Mouse (Mus musculus) heart, adult 18-20 months (tissue): ENCODE measurements around the gene Tlr12. TPM values are rescaled to one million over a fixed set of nuclear protein-coding genes. Genes with fewer than 3 reads are reported as not detected.

ENCODE experiments used
- DNase-seq, 2 experiments: peaks; one replicate each; pipeline ENCODE4 v3.0.0; 2021 to 2022; ENCODE audit warnings: mixed read lengths in 1 of 2
- long read RNA-seq, 2 experiments: library from polyadenylated mRNA; stranded (forward); transcript quantifications; one replicate each; pipeline ENCODE4 v2.0.0; 2021
- total RNA-seq, 2 experiments: library from RNA; stranded (reverse); gene quantifications; 2 replicates each; pipeline ENCODE4 v1.2.3; 2021

The Tlr12 gene
- total RNA-seq: under 1 TPM; 0.18 to 0.50 TPM
- long read RNA-seq, experiment 1: 0 reads
- long read RNA-seq, experiment 2: 0 reads

DNA sequence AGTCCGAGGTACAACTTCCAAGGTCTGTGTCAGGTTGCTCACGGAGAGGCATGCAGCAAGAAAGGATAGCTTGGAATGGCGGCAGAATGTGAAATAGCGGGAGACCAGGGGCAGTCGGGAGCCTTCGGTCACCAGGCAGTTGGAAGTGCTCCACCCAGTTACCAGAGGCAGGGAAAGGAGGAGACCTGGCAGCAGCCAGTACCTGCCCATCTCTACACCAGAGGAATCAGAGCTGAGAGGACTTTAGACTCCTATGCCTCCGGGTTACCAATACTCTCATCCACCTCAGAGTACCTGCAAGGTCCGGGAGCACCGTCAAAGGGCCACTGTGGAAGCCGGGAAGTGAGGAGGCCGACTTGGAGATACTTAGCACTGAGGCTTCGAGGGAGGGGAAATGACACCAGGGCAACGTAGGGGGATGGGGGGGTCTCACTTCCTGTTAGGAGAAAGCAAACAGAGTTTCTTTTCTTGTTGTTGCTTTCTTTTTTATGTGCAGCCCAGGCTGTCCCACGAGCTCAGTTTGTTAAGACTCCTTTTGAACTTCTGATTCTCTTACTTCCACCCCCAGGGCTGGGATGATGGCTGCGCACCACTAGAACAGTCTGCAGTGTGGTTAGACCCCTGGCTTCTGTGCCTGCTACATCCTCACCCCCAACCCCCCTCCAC, at the start of gene Tlr12:
Gene Tlr12 (minus strand): TSS at position 374 of the 666 bp plus-strand sequence.
- no peak for DNase-seq

DNA sequence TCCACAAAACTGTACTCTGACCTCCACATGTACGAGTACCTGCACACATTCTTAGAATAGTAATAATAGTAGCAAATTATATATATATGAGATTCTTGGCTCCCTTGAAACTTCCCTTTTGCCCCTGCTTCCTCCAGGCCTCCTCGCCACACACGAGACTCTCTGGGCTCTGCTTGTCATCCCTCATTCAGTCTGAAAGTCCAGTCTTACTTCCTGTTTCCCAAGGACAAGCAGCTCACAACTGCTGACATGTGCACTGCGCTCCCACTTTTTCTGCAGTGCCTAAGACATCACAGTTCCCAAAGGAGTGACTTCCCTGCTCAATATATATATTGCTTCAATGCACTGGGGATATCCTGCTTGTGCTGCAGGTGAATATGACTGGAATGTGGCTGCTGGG, 48.8 kb upstream of the Tlr12 start:
- DNase-seq: peak in 1 of 2 experiments; percentile 33

DNA sequence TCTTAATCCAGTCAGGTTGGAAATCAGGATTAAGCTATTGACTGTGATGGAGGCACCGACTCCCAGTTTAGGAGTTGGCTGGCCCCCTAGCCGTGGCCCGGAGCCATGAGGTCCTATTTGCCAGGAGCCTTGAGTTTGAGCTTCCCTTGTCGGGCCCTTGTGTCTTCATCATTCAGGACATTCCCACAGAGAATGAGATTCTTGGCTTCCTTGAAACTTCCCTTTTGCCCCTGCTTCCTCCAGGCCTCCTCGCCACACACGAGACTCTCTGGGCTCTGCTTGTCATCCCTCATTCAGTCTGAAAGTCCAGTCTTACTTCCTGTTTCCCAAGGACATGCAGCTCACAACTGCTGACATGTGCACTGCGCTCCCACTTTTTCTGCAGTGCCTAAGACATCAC, 47.9 kb upstream of the Tlr12 start:
- peak; percentile 22 to 45 for DNase-seq

DNA sequence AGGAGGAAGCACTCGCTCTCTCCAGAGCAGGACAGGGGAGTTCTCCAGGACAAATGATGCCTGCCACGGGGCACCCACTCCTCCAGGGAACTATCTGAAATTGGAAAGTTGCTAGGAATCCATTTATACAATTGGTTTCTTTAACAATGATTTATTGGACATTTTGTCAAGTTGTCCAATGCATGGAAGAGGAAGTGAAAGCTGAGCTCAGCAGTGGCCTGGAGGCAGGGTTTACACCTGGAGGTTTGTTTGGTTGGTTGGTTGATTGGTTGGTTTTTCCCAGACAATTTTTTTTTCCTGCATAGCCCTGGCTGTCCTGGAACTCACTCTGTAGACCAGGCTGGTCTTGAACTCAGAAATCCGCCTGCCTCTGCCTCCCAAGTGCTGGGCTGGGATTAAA, 45.6 kb upstream of the Tlr12 start:
- DNase-seq: no peak

DNA sequence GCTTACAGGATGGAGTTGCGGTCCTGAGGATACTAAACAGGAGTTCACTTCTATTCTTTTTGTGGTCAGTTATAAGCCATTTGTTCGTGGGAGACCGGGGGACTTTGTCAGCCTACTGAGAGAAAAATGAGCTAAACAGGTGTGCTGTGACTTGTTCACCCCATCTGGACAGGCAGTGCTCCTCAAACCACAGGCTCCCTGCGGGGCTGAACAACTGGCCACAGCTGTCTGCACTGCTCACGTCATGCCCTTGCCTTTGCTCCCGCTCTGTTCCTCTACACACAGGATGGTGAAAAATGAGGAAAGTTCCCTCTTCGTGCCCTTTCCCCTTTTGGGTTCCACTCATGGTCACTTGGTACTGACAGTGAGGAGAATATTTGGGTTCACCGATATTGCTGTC, 42.6 kb upstream of the Tlr12 start:
- no peak for DNase-seq

DNA sequence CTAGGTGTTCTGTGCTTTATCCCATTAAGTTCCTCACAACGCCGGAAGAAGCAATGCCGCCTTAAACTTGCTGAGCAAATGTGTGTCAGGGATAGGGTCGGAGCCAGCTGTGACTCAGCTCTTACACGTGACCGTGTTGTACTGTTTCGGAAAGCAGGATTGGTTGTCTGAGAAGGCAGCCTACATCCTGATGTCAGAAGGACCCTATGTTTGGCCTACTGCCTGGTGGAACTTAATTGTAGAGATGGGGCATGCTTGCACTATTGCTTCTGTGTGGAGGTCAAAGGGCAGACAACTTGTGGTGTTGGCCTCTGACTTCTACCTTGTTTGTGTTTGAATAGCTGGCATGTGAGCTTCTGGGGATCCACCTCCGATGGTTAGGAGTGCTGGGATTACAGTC, 41.8 kb upstream of the Tlr12 start:
- DNase-seq: peak in 1 of 2 experiments; percentile 29

DNA sequence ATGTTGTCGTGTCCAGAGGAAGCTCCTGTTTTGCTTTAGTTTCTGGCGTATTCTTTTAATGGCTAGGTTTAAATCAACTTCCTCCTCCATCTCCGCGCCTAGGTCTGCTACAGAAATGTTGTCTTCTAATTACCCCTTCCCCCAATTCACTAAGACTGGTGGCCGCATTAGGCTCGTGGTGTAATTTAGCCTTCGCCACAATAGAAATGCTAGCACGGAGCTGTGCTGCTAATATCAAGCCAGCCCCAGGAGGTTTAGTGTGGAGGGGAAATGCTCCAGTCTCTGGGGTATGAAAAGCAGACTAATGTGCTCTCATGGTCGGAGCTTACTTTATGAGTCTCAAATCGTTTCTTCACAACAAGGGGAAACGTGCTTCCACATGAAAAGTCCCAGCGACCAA, 37.0 kb upstream of the Tlr12 start:
- DNase-seq: no peak

DNA sequence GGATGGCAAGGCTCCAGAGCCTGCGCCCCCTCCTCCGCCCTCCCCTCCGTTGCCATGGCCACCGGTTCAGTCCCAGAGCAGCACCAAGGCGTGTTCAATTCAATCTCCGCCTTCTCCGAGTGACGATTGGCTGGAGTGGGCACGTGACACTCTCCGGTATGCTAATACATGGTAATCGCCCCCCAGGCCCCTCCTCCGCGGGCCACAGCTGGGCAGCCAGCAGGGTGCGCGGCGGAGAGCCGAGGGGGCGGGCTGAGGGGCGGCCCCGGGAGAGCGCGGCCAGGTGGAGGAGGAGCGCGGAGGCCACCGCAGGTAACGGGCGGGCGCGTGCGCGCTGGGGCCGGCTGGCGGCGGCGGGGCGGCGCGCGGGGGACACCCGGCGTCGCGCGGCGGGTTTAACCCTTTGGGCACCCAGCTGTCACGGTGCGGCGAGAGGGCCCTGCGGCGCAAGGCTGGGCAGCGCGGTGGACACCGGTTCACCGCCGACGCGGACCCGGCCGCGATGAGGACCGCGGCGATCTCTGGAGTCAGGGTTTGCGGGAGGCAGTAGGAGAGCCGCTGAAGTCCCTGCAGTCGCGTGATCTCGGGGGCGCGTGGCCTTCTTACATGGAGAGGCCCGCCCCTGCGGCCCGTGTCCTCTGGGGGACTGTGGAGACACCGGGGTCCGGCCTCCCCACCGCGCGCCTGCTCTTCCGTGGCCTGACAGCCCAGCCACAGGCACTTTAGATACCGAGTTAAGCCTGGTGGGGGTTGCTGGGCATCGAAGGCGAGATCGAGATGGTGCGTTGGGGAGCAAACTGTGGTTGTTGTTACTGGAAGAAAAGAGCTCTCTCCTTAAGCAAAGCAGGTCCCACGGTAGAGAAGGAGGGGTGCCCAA, 36.3 kb upstream of the Tlr12 start, which contains the start of gene Phc2:
Gene Phc2 (plus strand): TSS at position 198 of the 877 bp plus-strand sequence.
- DNase-seq: peak; percentile 87 to 92

DNA sequence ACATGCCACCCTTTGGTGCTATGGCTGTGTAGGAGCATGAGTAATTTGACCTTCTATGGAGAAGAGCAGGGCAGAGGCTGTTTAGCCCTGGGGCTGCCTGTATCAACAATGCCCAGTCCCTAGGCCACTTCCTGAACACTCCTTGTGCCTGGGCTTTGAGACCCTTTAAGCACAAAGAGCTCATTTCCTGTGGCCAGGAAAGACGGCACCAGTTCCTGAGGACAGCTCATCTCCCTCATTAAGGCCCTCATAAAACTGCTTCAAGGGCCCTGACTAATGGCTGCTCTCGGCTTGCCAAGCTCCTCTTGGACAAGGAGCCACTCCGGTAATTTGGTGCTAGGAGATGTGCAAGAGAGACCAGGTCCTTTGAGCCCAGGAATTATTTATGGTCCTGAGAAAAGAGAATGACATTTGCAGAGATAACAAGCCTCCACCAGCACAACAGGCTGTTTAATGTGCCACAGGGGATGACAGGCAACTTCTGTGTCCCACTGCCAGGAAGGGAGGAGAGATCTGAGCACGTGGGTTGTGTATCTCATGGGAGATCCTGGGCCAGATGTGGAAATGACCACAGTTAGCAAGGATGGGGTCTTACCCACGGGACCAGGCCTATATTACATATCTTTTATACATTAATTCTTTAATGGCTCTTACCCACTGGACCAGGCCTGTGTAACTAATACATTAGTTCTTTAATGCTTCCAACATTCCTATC, 34.3 kb upstream of the Tlr12 start:
- no peak for DNase-seq

DNA sequence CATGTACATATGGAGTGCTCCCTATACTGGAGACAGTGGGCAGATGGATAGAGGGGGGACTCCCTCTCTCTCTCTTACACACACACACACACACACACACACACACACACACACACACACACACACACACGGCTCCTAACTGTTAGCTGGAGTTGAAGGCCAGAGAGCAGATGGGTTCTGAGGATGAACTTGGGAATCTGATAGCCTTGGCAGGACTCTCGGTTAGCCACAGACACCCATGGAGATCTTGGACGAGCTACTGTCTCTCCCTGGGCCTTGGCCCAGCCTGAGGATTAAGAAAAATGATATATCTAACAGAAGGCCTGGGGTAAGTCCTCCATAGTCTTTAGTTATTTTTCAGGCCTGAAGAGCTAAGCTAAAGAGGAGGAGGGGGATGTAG, 33.1 kb upstream of the Tlr12 start:
- DNase-seq: no peak

DNA sequence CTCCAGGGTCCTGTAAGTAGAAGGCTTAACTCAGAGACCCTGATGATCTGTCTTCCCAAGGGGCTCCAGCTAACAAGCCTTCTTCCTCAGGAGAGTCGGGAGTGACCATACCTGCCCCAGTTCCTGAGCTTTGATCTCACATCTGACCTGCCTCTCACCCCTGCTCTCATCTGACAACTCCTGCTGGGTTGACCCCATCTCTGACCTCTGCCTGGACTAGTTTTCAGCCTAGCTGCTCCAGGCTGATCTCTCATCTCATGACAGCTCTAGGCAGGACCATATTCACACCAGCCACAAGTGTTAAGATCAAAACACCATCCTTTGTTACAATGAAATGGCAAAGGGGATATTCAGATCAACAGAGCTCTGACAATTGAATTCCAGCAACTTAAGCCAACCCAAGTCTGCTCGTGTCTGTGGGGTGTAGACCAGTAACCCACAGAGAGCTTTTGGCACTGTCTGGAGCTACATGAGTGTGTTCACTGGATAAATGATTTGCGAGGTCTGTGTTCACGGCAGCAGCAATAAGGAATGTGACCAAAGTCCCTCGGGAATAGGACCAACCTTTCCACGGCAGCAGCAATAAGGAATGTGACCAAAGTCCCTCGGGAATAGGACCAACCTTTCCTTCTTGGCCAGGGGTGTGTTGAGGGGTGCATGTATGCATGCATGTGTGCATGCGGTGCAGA, 30.3 kb upstream of the Tlr12 start:
- no peak for DNase-seq

DNA sequence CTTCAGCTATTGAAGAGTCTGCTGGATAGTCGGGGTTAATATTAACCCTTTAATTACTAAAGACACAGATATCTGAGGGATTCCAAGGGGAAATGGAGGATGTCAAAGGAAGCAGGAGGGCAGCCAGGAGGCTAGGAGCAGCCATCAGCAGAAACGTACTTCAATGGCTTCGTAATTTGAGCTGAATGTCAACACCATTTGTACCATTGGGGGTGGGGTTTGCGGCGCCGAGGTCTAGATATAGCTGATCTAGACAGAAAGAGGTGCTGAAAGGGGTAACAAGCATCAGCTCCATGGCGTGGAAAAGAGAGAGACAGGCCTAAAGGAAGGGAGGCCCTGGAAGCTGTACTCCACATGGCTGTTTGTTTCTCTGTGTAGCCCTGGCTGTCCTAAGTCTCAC, 28.3 kb upstream of the Tlr12 start:
- DNase-seq: no peak

DNA sequence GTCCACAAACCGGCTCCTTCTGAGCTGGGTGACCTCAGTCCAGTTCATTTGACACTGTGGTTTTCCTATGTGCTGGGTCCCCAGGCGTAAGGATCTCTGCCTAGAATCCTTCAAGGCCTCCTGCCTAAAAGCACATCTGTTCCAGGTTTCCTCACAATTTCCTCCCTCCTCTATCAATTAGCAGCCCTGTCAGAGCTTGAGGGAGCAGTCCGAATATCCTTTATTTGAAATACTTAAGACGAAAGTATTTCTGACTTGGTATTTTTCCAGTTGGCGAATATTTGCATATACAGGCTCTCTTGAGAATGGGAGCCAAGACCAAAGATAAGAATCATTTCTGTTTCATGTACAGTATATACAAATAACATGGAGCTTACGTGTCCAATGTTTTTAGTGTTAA, 27.5 kb upstream of the Tlr12 start:
- DNase-seq: no peak

DNA sequence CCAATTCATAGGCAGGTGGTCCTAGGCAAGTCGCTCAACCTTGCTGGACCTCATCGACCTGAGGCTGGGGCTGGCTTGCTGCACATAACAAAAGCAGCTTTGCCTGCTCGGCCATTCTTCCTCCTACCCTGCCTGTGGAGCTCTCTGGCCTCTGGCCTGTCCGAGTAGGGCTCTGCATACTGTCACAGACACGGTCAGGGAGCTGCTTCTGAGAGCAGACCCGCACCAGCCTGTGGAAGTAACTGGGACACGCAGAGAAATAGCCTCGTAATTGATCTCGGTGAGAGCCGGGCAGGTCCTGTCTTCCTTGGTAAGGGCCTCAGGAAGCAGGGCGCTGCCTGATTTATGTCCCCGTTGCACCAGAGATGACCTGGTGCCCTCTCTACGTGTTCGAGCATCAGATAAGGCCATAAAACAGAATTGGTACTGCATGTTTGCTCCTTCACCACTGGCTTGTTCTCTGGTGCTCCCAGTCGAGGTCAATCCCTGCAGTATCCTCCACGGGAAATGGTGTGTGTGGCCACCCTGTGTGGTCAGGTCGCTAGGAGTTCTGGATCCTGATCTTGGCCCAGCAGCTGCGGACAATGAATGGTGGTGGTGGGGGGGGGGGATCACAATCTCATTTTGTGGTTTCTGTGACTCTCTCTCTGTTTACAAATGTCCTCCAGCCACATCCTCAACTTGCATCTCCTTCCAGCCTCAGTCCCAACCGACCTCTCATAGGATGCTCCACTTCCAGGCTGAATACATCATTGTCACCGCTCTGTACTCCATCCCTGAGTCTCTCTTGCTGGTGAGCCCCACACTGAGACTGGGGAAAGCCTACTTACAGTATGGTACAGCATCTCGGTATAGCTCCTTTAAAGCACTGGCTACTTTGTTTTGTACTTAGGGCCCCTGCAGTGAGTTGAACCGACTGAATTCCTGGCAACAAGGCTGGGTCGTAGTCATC, 23.6 kb upstream of the Tlr12 start:
- no peak for DNase-seq

DNA sequence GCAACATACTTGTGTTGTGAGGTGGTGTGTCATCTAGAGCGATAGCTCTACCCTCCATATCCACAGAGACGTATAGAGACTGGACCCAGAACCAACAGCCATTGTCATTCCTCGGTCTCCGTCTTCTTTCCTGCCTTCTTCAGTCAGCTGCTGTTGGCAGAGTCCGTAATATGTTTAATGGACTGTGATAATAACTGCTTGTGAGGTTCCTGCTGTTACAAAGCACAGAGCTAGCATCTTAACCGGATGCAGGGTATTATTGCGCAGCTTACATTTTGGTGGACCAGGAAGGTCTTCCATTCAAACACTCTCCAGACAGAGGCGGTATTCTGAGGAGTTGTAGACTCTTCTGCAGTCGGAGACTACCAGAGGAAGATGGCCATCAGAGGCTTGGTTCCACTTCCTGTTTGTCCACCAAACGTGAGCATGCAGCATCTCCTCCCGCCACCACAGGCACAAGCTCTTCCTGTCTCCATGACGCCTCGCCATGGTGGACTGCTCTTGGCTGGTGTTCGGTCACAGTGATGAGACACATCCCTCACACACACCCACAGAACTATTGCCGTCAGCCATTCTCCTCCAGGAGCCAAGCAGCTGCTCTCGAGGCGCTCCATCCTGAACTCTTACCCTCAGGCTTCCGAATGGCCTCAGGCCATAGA, 20.0 kb upstream of the Tlr12 start:
- DNase-seq: no peak

DNA sequence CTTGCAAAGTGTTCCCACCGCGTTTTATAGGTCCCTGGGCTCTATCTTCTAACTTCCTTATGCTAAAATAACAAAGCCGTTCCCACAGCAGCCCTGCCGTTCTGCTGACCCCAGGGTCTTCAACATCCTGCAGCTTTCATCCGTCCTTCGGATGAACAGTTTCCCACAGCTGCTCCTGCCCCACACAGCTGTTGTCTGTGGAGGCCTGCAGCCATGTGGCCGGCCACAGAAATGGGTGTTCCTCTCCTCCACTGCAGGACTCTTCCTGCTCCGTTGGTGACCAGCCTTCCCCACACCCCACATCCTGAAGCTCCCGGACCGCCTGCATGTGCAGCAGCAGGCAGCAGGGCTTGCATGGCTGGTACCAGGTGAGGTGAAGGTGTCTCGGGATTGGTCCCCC, 18.8 kb upstream of the Tlr12 start:
- no peak for DNase-seq

DNA sequence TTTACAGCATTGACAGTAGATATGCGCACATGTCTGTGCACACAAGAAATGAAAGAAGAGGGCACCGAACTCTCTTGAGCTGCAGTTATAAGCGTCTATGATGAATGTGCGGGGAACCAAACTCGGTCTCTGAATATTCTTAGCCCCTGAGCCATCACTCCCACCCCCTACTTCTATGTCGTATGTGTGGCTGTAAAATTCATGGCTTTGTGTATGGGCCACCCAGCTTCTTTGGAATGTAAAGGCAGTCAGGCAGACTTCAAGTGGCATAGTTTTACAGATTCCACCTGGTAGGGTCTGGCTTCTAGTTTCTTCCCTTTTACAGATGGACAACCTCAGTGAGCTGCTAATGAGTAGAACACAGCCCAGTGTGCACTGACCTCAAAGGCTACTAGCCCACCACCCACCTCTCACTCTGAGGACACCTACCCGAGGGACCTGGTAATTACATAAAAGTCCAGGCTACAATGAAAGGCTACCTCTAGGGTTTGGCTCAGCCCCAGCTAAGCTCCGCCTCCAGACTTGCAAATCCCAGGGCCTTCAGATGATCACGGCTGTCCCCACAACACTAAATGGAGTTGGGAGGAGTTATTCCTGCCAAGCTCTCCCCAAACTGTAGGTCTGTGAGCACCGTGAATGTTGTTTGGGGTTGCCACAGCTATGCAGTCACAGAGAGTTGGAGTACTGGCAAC, 17.6 kb upstream of the Tlr12 start:
- no peak for DNase-seq

DNA sequence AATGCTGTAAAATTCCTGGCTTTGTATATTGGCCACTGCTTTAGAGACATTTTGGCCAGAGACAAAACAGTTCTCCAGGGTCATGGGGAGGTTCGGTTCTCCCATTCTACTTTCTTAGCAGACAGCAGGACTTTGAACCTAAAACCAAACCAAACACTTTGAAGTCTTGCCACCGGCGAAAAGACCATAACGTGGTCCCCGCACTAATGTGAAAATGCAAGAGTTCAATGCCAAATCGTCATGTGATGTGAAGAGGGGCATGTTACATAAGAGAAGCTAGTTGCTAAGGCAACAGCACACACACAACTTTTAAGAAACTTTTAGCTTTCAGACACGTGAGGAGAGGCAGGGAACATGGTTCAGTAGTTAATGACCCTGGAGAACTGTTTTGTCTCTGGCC, 17.0 kb upstream of the Tlr12 start:
- no peak for DNase-seq

DNA sequence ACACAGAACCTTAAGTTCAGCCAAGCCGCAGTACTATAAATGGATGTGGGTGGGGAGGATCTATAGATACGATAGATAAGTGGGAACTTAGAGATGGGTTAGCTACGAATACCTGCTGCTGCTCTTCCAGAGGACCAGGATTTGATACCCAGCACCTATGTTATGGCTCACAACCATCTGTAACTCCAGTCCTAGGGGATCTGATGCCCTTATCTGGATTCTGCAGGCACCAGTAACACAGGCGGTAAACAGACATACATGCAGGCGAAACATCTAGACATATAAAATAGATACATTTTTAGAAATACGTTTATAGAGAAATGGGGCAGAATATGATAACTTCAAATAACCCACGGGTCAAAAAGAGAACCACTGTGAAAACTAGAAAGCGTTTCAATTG, 2.7 kb upstream of the Tlr12 start:
- DNase-seq: no peak

DNA sequence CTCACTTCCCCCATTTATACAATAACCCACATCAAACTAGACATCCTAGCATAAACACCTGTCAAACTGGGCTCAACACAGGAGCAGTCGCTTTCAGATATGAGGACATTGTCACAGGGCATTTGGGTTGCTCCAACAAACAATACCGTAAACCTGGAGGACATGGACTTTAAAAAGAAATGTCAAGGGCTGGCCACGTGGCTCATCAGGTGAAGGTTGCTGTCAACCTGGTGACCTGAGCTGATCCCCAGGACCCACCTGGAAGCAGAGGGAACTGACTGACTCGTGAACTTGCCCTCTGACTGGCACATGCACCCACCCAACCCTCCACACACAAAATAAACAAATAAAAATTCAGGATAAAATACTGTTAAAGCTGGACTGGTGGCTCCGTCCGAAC, 2.2 kb upstream of the Tlr12 start:
- DNase-seq: no peak
